Mouse (Mus musculus) activated CD4-positive, CD25-positive, alpha-beta regulatory T cell (primary cell): ENCODE results near the gene 7420426K07Rik. TPM values are rescaled to one million over a fixed set of nuclear protein-coding genes. Genes with fewer than 3 reads are reported as not detected.

ENCODE experiments used
- polyA plus RNA-seq, 2 experiments: library from polyadenylated mRNA; unstranded; fragments of 100-300 nt; shearing (Covaris generic); gene quantifications; one replicate each; pipeline ENCODE4 v1.2.1; 2017

Gene 7420426K07Rik
- not detected for polyA plus RNA-seq

DNA sequence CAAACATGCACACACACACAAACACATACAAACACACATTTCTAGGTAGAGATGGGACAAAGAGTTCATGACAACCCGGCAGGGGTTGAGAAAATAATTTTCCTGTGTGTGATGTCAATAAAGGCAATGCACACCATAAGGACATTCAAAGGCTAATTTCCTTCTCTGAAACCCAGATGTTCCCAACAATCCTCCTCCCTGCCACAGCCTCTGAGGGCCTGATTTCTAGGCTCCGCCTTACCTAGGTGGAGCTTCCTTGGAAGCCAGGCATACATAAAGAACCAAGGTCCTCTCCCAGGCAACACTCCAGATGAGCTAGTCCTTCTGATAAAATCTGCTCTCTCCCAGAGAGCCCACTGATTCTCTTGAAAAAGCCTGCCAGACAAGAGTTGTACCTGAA lies at the start of gene 7420426K07Rik:
TSS of gene 7420426K07Rik (plus strand) at position 301 of the 400 bp plus-strand sequence.

DNA sequence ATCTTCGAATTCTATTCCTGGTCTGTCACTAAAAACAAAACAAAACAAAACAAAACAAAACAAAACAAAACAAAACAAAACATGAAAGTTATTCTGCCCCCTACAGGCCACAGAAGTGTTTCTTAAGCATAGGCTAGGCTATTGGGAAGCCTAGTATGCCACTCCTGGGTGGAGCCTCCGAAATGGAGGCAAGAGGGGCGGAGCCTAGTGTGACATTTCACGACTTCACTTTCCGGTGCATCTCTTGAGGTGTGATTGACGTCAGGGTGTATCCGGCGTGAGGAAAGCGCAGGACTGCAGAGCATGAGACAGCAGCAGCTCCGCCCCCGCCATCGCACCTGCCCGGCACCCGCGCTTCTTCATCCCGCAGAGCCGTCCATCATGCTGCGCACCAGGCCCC lies 46.7 kb upstream of the 7420426K07Rik start, which contains the start of gene Prr23a2:
TSS of gene Prr23a2 (plus strand) at position 285 of the 400 bp plus-strand sequence.

GRCm38 (mm10) chr9:98864571-98864970 lies 38.3 kb upstream of the 7420426K07Rik start, which contains the start of gene Prr23a3:
Gene Prr23a3 (plus strand): TSS chr9:98864767.

Other genes starting within 250 kb of the 7420426K07Rik start
- gene Prr23a1, start 60.6 kb upstream of the 7420426K07Rik start, polyA plus RNA-seq = under 1 TPM in 1 of 2 experiments, not detected in 1; 0.26 TPM
- gene Prr23a2, start 46.6 kb upstream of the 7420426K07Rik start, polyA plus RNA-seq = not detected
- under 1 TPM in 1 of 2 experiments, not detected in 1; 0.21 TPM for gene Prr23a3, start 38.4 kb upstream of the 7420426K07Rik start, polyA plus RNA-seq
- gene Foxl2, start 52.2 kb downstream of the 7420426K07Rik start, polyA plus RNA-seq = under 1 TPM in 1 of 2 experiments, not detected in 1; 0.33 TPM
- gene Faim, start 83.3 kb downstream of the 7420426K07Rik start, polyA plus RNA-seq = 10 to 100 TPM; 81.1 to 89.8 TPM
- gene Gm1123, start 132.6 kb downstream of the 7420426K07Rik start, polyA plus RNA-seq = 1 to 10 TPM; 1.1 TPM
- gene Pik3cb, start 237.5 kb downstream of the 7420426K07Rik start, polyA plus RNA-seq = 1 to 10 TPM; 5.0 TPM